Mouse (Mus musculus) CH12F3 (cell line): ENCODE measurements around the gene Tctex1d2.

ENCODE experiments used
- in situ Hi-C: fragments of 300-500 bp; cut with MboI; formaldehyde crosslinking; loops from 2 replicates; pipeline ENCODE4 v1.14.3; 2020; ENCODE audit warnings: low sequenced_read_pairs

Tctex1d2 gene

GRCm38 (mm10) chr16:32419517-32420483 is at the start of gene Tctex1d2:
Gene Tctex1d2 (plus strand): TSS chr16:32419702.
- in situ Hi-C loops: no loop called here

- in situ Hi-C loops: no loop called here
Measured at GRCm38 (mm10) chr16:32371351-32371750, 48.2 kb upstream of the Tctex1d2 start.

GRCm38 (mm10) chr16:32379575-32379974 is 39.9 kb upstream of the Tctex1d2 start:
- in situ Hi-C loops: no loop called here

- in situ Hi-C loops: no loop called here
Measured at GRCm38 (mm10) chr16:32382901-32383300, 36.6 kb upstream of the Tctex1d2 start.

GRCm38 (mm10) chr16:32384885-32385284 is 34.6 kb upstream of the Tctex1d2 start:
- in situ Hi-C loops: no loop called here

DNA sequence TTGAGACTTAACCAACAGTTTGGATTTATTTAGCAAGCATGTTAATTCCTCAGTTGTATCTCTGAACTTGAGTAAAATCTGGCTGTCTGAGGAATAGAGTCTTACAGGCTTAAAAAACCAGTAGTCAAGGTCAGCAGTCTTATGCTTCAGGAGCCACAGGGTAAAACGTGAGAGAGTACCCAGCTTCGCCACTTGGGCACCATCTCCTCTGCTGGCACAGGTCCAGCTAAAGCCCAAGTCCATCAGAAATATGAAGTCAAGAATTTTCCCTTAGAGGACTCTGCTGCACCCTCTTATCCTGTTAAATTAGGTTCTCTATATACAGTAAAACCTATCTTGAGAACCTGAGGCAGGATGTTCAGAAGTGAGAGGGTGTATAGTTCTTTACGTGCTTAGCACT is 32.7 kb upstream of the Tctex1d2 start:
- in situ Hi-C loops: no loop called here

- in situ Hi-C loops: no loop called here
Measured at GRCm38 (mm10) chr16:32389049-32389448, 30.5 kb upstream of the Tctex1d2 start.

DNA sequence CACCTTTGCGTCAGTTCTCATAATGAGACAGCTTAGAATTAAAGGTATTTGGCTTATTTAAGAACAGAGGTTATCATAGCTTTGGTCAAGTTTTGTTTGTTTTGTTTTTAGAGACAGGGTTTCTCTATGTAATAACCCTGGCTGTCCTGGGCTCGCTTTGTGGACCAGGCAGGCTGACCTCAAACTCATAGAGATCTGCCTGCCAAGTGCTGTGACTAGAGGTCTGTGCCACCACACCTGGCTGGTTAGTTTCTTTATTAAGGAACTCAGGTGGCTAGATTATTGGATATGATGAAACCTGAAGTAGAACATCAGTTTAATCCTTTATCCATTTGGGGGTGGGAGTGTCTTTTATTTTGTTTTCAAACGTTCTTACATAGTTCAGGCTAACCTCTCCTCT is 29.7 kb upstream of the Tctex1d2 start:
- in situ Hi-C loops: no loop called here

DNA sequence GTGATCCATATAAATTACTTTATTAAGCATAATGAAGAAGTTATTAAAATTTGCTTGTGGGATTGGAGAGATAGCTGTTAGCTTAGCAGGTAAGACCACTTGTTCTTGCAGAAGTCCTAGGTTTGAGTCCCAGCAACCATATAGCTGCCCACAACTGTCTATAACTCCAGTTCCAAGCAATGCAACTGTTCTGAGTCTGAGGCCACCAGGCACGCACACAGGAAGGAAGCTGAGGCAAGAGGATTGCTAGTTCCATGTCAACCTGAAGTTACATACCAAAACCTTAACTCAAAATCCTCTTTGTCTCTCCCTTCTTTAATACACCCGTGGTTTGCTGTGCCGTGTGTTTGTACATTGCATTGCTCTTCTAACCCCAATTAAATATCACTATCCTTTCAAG is 28.6 kb upstream of the Tctex1d2 start:
- in situ Hi-C loops: no loop called here

DNA sequence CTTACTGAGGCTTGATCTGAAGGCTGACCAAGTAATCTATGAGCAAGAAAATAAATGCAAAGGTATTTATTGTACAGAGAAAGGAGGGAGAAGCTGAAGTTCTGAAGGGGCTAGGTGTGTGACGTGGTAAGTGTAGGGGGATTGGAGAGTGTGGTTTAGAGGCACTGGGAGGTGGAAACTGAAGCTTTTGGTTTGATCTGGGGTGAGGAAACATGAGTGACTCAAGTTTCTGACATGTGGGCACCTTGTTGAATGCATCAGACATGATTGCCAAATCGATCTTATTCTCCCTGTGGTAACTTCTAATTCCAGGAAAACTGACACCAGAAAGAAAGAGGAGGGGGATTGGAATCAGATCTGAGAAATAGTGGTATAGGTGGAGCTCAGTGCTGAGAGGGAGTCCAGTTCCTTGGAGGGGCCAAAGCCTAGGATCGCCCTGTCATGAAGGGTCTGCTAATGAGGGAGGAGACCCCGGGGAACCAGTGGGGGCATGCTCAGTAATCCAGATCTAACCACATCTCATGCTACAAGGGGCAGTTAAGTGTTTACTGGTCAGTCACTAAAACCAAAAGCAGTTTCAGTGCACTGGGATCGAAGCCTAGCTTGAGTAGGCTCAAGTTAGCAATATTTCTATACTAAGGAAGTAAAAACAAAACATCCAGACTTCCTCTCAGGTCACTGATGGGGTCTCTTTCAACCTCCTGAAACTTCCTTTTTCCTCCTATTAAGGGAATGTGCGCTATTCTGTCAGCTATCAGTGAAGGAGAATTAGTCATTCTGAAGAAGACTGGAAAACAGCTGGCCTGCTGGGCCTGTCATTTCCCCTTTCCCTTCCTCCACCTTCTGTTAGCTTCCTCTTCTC is 23.6 kb upstream of the Tctex1d2 start:
- in situ Hi-C loops: no loop called here

DNA sequence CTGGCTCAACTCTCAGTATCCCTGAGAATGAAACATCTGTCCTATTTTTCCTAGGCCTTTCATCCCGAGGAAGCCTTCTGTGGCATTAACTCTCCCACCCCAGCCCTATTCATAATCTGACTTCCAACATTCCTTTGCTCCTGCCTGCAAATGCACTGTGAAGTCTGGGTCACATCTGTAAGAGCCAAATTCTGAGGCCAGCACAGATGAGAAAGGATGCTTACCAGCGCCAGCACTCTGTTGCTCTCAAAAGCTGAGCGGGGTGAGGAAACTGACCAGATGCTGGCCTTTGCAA is 23.0 kb upstream of the Tctex1d2 start:
- in situ Hi-C loops: no loop called here

DNA sequence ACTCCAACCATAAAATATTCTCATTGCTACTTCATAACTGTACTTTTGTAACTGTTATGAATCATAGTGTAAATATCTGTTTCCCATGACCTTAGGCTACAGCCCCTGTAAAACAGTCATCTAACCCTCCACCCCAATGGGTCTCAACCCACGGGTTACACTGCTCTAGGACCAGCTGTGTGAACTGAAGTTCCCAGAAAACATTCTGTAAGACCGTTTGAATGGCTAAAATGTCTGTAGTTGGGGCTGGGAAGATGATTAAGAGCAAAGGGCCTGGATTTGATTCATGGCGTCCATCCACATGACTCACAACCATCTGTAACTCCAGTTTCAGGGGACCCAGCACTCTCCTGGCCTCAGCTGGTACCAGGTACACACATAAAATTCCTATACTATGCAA is 21.3 kb upstream of the Tctex1d2 start:
- in situ Hi-C loops: no loop called here

- in situ Hi-C loops: no loop called here
Measured at GRCm38 (mm10) chr16:32400267-32400666, 19.2 kb upstream of the Tctex1d2 start, which contains the start of gene Tm4sf19. Gene Tm4sf19 (plus strand): TSS chr16:32400506.

DNA sequence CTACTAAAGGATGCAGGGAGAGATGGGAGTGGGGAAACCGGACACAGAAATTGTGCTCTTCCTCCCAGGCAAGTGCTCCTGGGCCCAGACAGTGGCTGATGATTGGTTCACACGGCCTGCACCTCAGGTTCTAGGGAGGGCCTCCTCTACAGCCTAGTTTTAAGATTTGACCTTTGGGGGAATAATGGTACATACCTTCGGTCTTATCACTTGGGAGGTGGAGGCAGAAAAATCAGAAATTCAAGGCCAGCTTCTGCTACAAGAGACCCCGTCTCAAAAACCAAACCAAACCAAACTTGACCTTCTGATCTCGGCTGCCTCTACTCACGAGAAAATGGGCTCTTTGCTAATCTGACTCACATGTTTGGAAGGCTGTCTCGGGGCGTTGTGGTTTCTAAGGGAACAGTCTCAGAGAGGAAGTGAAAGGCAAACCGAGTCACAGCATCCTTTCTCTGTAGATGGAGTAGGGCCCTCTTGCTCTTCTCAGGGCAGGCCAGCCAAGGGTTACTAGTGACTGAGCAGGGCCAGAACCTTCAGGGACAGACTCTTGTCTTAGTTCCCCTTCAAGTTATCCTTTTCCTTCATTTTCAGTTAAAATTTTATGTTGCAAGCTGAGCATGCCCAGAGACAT is 18.1 kb upstream of the Tctex1d2 start:
- in situ Hi-C loops: no loop called here

GRCm38 (mm10) chr16:32402818-32403217 is 16.7 kb upstream of the Tctex1d2 start:
- in situ Hi-C loops: no loop called here

- in situ Hi-C loops: no loop called here
Measured at GRCm38 (mm10) chr16:32405716-32406115, 13.8 kb upstream of the Tctex1d2 start.

DNA sequence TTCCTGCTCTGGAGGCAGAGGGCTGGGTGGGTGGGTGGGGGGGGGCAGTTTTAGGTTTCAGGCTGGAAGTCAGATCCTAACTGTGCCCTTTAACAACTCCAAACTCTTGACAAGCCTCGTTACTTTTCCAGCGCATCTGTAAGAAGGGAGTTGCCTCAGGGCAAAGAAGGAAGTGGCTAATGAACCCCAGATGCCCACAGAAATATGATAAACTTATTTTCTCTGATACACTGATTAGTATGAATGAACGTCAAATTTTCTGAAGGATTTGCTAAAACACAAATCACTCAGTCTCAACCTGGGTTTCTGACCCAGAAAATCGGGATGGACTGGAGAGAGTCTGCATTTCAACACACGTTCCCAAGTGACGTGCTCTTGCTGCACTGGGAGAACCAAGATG is 12.8 kb upstream of the Tctex1d2 start:
- in situ Hi-C loops: no loop called here

- in situ Hi-C loops: no loop called here
Measured at GRCm38 (mm10) chr16:32407730-32408129, 11.8 kb upstream of the Tctex1d2 start.

DNA sequence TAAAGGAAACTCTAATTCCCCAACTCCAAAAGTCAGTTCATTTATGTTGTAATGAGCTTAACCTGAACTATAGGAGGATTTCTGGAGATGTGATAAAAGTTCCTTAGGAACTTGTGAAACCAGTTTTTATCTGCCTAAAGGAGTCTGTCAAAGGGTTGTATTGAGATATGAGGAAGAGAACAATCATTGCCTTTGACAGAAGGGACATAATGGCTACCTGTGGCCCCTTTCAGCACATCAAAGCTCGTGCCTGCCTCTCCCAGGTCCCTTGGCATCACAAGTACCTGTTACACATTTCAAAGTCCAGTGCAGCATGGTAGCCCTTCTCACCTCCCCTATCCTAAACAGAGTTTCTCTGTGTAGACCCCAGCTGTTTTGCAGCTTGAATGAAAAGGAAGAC is 2.0 kb upstream of the Tctex1d2 start:
- in situ Hi-C loops: no loop called here

- in situ Hi-C loops: no loop called here
Measured at GRCm38 (mm10) chr16:32427506-32427905, 8.0 kb downstream of the Tctex1d2 start.

DNA sequence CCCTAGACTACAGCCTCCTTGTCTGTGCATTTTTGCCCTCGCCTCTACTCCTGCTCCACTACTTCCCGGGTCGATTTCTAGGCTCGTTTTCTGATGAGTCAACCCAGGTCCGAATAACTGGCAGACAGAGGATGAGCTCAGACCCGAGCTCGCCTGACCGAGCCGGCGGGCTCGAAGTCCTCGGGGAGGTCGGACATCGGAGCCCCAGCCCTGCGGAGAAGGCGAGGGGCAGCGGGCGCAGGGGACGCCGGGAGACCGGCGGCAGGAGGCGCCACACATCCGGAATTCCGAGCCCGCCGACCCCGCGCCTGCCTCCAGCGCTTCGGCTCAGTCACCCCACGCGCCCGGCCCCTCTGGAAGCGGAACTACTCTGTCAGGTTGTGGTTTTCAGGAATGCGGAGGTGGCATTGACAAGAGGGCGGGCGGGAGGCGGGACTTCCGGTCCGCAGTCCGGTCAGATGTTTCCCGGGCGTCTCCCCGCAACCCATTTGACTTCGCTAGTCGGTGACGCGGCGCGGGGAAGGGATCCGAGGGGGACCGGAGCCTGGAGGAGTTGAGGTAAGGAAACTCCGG is 11.1 kb downstream of the Tctex1d2 start, which contains the start of gene Pcyt1a:
TSS of gene Pcyt1a (plus strand) at position 448 of the 573 bp plus-strand sequence.
- in situ Hi-C loops: no loop called here
